Mouse (Mus musculus): Measurements from ENCODE around the gene Glb1. TPM values are rescaled to one million over a fixed set of nuclear protein-coding genes. Genes with fewer than 3 reads are reported as not detected.

Gene Glb1
- polyA plus RNA-seq, 1 experiment from 2014 or later, result 74.2 TPM

DNA sequence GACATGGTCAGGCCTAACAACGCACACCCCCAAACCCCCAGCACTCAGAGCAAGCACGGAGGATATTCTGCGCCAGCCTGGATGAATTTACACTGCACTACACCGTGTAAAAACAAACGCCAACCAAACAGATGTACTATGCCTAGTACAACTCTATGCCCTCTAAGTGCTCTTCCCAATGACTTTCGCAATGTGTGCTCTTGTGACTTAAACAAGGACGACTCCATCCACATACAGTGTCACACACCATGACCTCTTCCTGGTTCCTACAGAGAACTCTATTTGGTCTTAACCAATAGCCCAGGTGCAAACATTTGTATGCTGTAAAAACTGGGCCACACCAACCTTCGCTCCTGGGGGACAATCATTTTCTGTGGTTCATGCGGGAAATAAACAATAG is 121.6 kb downstream of the Glb1 start:
- H3K27ac ChIP-seq (ENCODE audit: low read length), result no peak overlapping the region
- ATAC-seq (ENCODE audit: insufficient read depth, low FRiP score), result no peak
- no peaks in the 10 kb centered on the region for H3K36me3 ChIP-seq (ENCODE audit: control insufficient read depth, insufficient read depth, low read length)
- H3K9ac ChIP-seq (ENCODE audit: low read length), result no peak overlapping the region
- H3K4me2 ChIP-seq (ENCODE audit: low read depth, low read length), result no peak overlapping the region
- H3K27me3 ChIP-seq (ENCODE audit: control insufficient read depth, insufficient read depth, low read length), result no peaks in the 10 kb centered on the region
- no peaks in the 10 kb centered on the region for H3K9me3 ChIP-seq (replicated peaks; ENCODE audit: control insufficient read depth, low read length)
- WGBS, result 86% methylated on average over 9 of the region's 9 CpGs
- no peak overlapping the region for H3K4me3 ChIP-seq (replicated peaks; ENCODE audit: low read length)
- peaks cover 16% of the 10 kb centered on the region for H3K4me1 ChIP-seq (ENCODE audit: control insufficient read depth, insufficient read depth, low read length)

Other genes starting within 250 kb of the Glb1 start
- not detected in 2 replicates for gene Bcl2a1c, start 70.9 kb upstream of the Glb1 start, polyA plus RNA-seq (2015; fragmentation: Nextera tagmentation; extraction: Ambion mirVana)
- gene Crtap, start 10.4 kb upstream of the Glb1 start, polyA plus RNA-seq (2015; fragmentation: Nextera tagmentation; extraction: Ambion mirVana), result 107 and 122 TPM in 2 replicates
- gene Tmppe, start within 50 bp of the Glb1 start, polyA plus RNA-seq (2015; fragmentation: Nextera tagmentation; extraction: Ambion mirVana), result 11.3 and 11.5 TPM in 2 replicates
- gene Ccr4, start 103.8 kb downstream of the Glb1 start, polyA plus RNA-seq (2015; fragmentation: Nextera tagmentation; extraction: Ambion mirVana), result 0.04 TPM in 1 of 2 replicates, not detected in the other
- gene C130032M10Rik, start 114.6 kb downstream of the Glb1 start, polyA plus RNA-seq (2015; fragmentation: Nextera tagmentation; extraction: Ambion mirVana), result 0.19 TPM in 1 of 2 replicates, not detected in the other
- gene Trim71, start 163.3 kb downstream of the Glb1 start, polyA plus RNA-seq (2015; fragmentation: Nextera tagmentation; extraction: Ambion mirVana), result 0.96 and 0.98 TPM in 2 replicates
- 54.6 and 57.8 TPM in 2 replicates for gene Cnot10, start 239.1 kb downstream of the Glb1 start, polyA plus RNA-seq (2015; fragmentation: Nextera tagmentation; extraction: Ambion mirVana)

All from stomach, embryonic 16.5 days (tissue).